Mouse (Mus musculus): Measurements from ENCODE around the gene Nin.

Nin gene

GRCm38 (mm10) chr12:70011681-70012080 lies 101.8 kb downstream of the Nin start:
- DNase-seq (ENCODE audit: low spot score in 2 of 2): no peak

DNA sequence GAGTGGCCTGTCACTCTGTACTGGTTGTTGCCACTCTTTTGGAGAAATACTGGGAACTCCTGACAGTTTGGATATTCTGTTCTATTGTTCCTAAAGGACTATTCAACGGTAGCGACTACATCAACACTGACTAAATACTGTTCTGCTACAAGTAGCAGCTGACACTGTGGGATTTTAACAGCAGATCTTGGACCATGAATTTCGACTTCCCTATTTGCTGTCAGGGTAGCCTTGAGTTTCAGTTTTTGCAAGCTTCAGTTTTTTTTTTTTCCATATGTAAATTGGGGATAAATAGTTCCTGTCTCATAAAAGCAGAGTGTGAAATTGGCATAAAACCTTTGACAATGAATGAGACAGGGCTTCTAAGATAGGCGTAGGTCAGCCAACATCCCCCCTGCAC lies 103.2 kb downstream of the Nin start:
- DNase-seq (ENCODE audit: low spot score in 2 of 2): no peak

DNA sequence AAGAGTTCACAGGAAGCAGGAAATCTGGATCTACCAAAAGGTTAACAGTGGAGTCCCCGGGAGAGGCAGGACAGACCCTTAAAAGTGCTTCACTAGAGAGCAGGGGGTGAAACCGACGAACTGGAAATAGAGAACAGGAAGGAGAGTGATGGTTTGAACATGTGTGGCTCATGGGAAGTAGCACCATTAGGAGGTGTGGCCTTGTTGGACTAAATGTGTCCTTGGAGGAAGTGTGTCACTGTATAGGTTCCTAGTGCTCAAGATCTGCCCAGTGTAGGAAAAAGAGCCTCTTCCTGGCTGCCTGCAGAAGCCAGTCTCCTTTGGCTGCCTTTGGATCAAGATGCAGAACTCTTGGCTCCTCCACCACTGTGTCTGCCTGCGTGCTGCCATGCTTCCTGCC lies 108.4 kb downstream of the Nin start:
- DNase-seq (ENCODE audit: low spot score in 2 of 2): no peak

DNA sequence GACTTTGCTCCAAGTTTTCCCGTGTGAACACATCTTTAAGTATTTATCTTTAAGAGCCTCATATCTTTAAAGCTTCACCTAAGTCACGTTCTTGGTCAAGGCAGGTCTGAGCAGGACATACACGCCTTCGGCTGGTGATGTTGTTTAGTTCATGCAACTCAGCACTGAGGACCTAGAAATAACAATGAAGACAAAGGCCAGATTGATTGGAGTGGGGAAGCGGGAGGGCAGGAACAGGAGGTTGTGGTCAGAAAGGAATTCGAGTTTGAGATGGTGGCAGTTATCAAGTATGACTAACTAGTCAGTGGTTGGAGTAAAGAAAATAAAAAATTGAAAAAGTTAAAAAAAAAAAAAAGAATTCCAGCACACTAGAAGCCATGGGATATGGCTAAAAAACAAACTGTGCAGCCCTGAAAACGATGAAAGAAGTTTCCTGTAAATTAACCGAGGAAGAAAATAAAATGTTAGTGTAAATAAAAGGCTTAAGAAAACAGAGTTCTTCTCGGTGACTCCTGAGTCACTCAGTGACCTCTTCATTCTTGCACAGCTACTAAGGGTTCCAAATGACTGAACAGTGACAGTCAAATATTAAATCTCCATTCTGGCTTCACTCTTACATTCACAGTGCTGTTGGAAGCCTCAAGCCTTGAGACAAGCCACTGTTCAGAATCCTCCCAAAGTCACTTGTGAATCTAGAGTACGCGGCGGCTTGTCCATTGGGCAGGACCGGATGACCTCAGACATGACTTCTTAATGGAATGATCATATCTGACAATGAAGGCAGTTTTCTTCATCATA lies 115.1 kb downstream of the Nin start:
- no peak for DNase-seq (ENCODE audit: low spot score in 2 of 2)

GRCm38 (mm10) chr12:69995382-69995781 lies 118.1 kb downstream of the Nin start:
- no peak for DNase-seq (ENCODE audit: low spot score in 2 of 2)

DNA sequence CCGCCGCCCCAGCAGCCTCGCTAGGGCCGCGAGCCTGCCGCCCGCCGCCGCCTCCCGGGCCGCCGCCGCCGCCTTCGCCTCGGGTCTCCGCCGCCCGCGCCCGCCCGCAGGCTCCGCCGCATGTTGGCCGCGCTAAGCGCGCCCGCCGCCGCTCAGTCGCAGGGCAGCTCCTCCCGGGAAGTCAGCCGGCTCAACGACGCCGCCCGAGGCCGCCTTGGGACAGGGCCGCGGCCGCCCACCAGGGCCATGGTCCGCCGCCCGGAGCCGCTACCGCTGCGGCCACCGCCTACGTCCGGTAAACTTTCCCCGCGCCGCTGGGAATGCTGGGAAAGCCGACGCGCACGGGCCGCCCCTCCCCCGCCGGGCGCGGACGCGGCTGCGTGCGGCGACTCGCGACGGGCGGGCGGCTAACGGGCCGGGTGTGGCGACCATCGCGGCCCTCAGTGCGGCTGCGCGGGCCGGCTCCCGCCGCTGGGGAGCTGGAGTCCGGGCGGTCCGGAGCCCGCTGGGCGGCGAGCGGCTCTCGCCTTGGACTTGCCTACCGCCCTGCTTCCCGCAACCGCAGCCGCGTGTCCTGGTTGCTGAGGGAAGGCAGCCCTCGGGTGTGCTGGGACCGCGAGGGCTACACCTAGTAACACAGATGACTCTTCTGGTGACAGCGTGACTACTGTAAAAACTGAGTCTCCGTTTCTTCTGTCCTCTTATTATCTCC lies 126.6 kb downstream of the Nin start, which contains the start of gene Sav1:
Sav1 (minus strand) TSS at position 217 of the 712 bp plus-strand sequence.
- peak; percentile 79 to 82 for DNase-seq (ENCODE audit: low spot score in 2 of 2)

GRCm38 (mm10) chr12:69986241-69986762 lies 127.2 kb downstream of the Nin start:
- DNase-seq (ENCODE audit: low spot score in 2 of 2): no peak

- DNase-seq (ENCODE audit: low spot score in 2 of 2): no peak
Observed at GRCm38 (mm10) chr12:69985546-69985945, 128.0 kb downstream of the Nin start.

DNA sequence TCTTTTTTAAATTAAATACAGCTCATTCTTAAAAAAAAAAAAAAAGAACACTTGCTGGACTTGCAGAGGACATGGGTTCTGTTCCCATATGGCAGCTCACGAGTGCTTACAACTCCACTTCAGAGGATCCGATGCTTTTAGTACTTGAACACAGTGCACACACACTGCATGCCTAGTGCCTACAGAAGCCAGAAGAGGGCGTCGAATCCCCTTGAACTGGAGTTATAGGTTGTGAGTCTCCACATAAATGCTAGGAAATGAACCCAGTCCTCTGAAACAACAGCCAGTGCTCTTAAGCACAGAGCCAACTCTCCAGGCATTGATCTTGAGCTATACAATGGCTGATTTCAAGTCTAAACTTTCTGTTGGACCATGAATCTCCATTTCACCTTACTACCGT lies 130.6 kb downstream of the Nin start:
- no peak for DNase-seq (ENCODE audit: low spot score in 2 of 2)

DNA sequence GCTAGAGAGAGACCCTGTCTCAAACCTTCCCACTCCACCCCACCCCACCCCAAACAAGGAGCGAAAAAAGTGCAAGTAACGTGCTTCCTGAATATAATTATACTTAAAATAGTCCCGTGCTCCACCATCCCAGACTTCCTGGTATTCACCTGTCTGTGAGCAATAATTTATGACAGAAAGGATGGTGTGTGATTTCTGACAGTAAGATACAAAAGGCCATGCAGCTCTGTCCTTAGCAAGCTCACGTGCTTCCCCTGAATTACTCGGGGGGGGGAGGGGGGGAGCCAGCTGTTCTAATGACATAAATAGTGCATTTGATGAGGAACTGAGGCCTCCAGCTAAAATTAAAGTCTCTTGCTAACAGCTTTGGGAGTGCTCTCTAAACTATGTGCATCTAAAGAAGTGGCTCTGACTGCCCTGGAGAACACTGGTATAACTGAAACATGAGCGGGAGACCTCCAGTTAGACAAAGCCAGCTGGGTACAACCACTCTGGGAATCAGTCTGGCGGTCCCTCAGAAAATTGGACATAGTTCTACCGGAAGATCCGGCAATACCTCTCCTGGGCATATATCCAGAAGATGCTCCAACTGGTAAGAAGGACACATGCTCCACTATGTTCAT lies 136.0 kb downstream of the Nin start:
- DNase-seq (ENCODE audit: low spot score in 2 of 2): no peak

- no peak for DNase-seq (ENCODE audit: low spot score in 2 of 2)
Observed at GRCm38 (mm10) chr12:69976688-69977087, 136.8 kb downstream of the Nin start.

GRCm38 (mm10) chr12:69973666-69974065 lies 139.9 kb downstream of the Nin start:
- DNase-seq (ENCODE audit: low spot score in 2 of 2): no peak

- DNase-seq (ENCODE audit: low spot score in 2 of 2): no peak
Observed at GRCm38 (mm10) chr12:69968154-69968553, 145.4 kb downstream of the Nin start.

GRCm38 (mm10) chr12:69967112-69967511 lies 146.4 kb downstream of the Nin start:
- no peak for DNase-seq (ENCODE audit: low spot score in 2 of 2)

GRCm38 (mm10) chr12:69966071-69966470 lies 147.4 kb downstream of the Nin start:
- DNase-seq (ENCODE audit: low spot score in 2 of 2): no peak

- DNase-seq (ENCODE audit: low spot score in 2 of 2): no peak
Observed at GRCm38 (mm10) chr12:69965644-69966043, 147.9 kb downstream of the Nin start.

DNA sequence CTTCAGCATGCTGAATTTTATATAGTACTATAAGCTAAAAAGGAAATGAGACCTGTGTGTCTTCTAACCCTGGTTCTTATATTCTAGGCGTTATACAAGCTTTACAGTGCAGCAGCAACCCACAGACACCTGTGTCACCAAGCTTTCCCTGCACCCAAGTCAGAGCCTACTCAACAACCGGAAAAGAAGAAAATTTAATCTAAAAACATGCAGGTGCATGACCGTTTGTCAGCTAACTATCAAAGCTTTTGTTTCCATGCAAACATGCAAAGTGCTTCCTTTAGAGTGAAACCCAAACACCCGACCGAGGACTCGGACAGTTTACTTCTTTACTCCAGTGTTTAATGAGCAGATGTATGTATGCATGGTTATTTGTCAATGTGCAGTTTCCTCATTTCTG lies 150.4 kb downstream of the Nin start:
- DNase-seq (ENCODE audit: low spot score in 2 of 2): no peak

- DNase-seq (ENCODE audit: low spot score in 2 of 2): peak; percentile 31 to 67
Observed at GRCm38 (mm10) chr12:69962468-69962867, 151.0 kb downstream of the Nin start.
